Mouse (Mus musculus) MEL (cell line): ENCODE results near the gene Rinl. TPM values are rescaled to one million over a fixed set of nuclear protein-coding genes. Genes with fewer than 3 reads are reported as not detected.

Source experiments
- DNase-seq: peaks from one replicate; pipeline ENCODE4 v3.0.0; 2011; ENCODE audit warnings: low read depth, low spot score
- H3K27ac ChIP-seq: 2 replicates; pipeline ENCODE4 v1.5.1; 2012; ENCODE audit warnings: low read depth, mild to moderate bottlenecking, control low read depth, low read length, moderate library complexity; ENCODE audit not compliant: control insufficient read depth
- H3K27me3 ChIP-seq, 2 experiments: fragments of 150-350 bp in 1 of 2; sonication (generic) in 1 of 2; 2 replicates each; pipeline ENCODE4 v1.6.1; 2012; ENCODE audit warnings: low read length in 2 of 2, mild to moderate bottlenecking in 2 of 2, improper control_type of control experiment in 1 of 2, moderate library complexity in 1 of 2; ENCODE audit not compliant: insufficient read depth in 2 of 2, control insufficient read depth in 1 of 2
- H3K36me3 ChIP-seq, 2 experiments: 2 replicates each; pipeline ENCODE4 v1.6.1; 2012 to 2014; ENCODE audit warnings: low read length in 2 of 2, improper control_type of control experiment in 1 of 2, inconsistent platforms in 1 of 2, mild to moderate bottlenecking in 1 of 2; ENCODE audit not compliant: insufficient read depth in 2 of 2, control insufficient read depth in 1 of 2
- H3K4me1 ChIP-seq, 2 experiments: fragments of 150-350 bp in 1 of 2; sonication (generic) in 1 of 2; 2 replicates each; pipeline ENCODE4 v1.6.1; 2012; ENCODE audit warnings: low read length in 2 of 2, improper control_type of control experiment in 1 of 2, mild to moderate bottlenecking in 1 of 2; ENCODE audit not compliant: insufficient read depth in 2 of 2, control insufficient read depth in 1 of 2
- H3K4me3 ChIP-seq, 2 experiments: fragments of 150-350 bp in 1 of 2; sonication (generic) in 1 of 2; 2 replicates each; pipeline ENCODE4 v1.5.1; 2012; ENCODE audit warnings: low read depth in 2 of 2, low read length in 2 of 2, mild to moderate bottlenecking in 2 of 2, moderate library complexity in 2 of 2, control low read depth in 1 of 2, improper control_type of control experiment in 1 of 2; ENCODE audit not compliant: control insufficient read depth in 1 of 2, insufficient read depth in 1 of 2
- H3K79me2 ChIP-seq: 2 replicates; pipeline ENCODE4 v1.6.1; 2012; ENCODE audit warnings: mild to moderate bottlenecking, low read length, moderate library complexity; ENCODE audit not compliant: control insufficient read depth, poor library complexity, insufficient read depth
- H3K9ac ChIP-seq: 2 replicates; pipeline ENCODE4 v1.6.1; 2012; ENCODE audit warnings: low read depth, mild to moderate bottlenecking, control low read depth, low read length, moderate library complexity; ENCODE audit not compliant: control insufficient read depth, poor library complexity, severe bottlenecking
- H3K9me3 ChIP-seq: fragments of 150-350 bp; sonication (generic); replicated peaks from 2 replicates; pipeline ENCODE4 v1.6.1; 2012; ENCODE audit warnings: mild to moderate bottlenecking, low read length, improper control_type of control experiment, moderate library complexity; ENCODE audit not compliant: insufficient read depth
- BHLHE40 ChIP-seq: IDR thresholded peaks from 2 replicates; pipeline ENCODE4 v1.6.1; 2012; ENCODE audit warnings: low read depth, mild to moderate bottlenecking, inconsistent platforms, low read length, improper control_type of control experiment, borderline replicate concordance
- CHD1 ChIP-seq: IDR thresholded peaks from 2 replicates; pipeline ENCODE4 v1.6.1; 2012; ENCODE audit warnings: low read depth, mild to moderate bottlenecking, inconsistent platforms, low read length, improper control_type of control experiment
- CHD2 ChIP-seq: IDR thresholded peaks from 2 replicates; pipeline ENCODE4 v1.6.1; 2011; ENCODE audit warnings: low read length, improper control_type of control experiment
- CTCF ChIP-seq, 3 experiments: IDR thresholded peaks in 2 of 3; conservative IDR thresholded peaks in 1 of 3; 2 replicates each; pipeline ENCODE4 v1.5.1; 2011 to 2012; ENCODE audit warnings: low read length in 3 of 3, low read depth in 2 of 3, mild to moderate bottlenecking in 2 of 3, improper control_type of control experiment in 1 of 3, inconsistent platforms in 1 of 3, mixed read lengths in 1 of 3, moderate library complexity in 1 of 3; ENCODE audit not compliant: control insufficient read depth in 1 of 3, insufficient read depth in 1 of 3, poor library complexity in 1 of 3, severe bottlenecking in 1 of 3
- ELF1 ChIP-seq: IDR thresholded peaks from 2 replicates; pipeline ENCODE4 v1.6.1; 2014; ENCODE audit warnings: low read depth, mild to moderate bottlenecking, inconsistent platforms, low read length, improper control_type of control experiment, moderate library complexity
- EP300 ChIP-seq, 2 experiments: IDR thresholded peaks; 2 replicates each; pipeline ENCODE4 v1.6.1; 2011; ENCODE audit warnings: improper control_type of control experiment in 2 of 2, low read length in 2 of 2, low read depth in 1 of 2, mild to moderate bottlenecking in 1 of 2
- ETS1 ChIP-seq: IDR thresholded peaks from 2 replicates; pipeline ENCODE4 v1.6.1; 2012; ENCODE audit warnings: low read depth, mild to moderate bottlenecking, inconsistent platforms, low read length, improper control_type of control experiment, moderate library complexity
- GATA1 ChIP-seq: IDR thresholded peaks from 2 replicates; pipeline ENCODE4 v1.6.1; 2011; ENCODE audit warnings: low read depth, low read length, improper control_type of control experiment
- HCFC1 ChIP-seq: IDR thresholded peaks from 2 replicates; pipeline ENCODE4 v1.6.1; 2012; ENCODE audit warnings: low read depth, mild to moderate bottlenecking, inconsistent platforms, low read length, improper control_type of control experiment, moderate library complexity
- KAT2A ChIP-seq: conservative IDR thresholded peaks from 2 replicates; pipeline ENCODE4 v1.6.1; 2012; ENCODE audit warnings: low read depth, low read length, improper control_type of control experiment, inconsistent platforms
- MAFK ChIP-seq: IDR thresholded peaks from 2 replicates; pipeline ENCODE4 v1.6.1; 2011; ENCODE audit warnings: low read depth, mild to moderate bottlenecking, low read length, improper control_type of control experiment, borderline replicate concordance
- MAX ChIP-seq: IDR thresholded peaks from 2 replicates; pipeline ENCODE4 v1.6.1; 2011; ENCODE audit warnings: low read length, improper control_type of control experiment
- MAZ ChIP-seq: IDR thresholded peaks from 2 replicates; pipeline ENCODE4 v1.6.1; 2012; ENCODE audit warnings: low read depth, mild to moderate bottlenecking, inconsistent platforms, low read length, improper control_type of control experiment
- MEF2A ChIP-seq: IDR thresholded peaks from 2 replicates; pipeline ENCODE4 v1.6.1; 2014; ENCODE audit warnings: low read depth, mild to moderate bottlenecking, inconsistent platforms, low read length, improper control_type of control experiment; ENCODE audit not compliant: poor library complexity, insufficient replicate concordance, severe bottlenecking; ENCODE audit errors: extremely low read depth
- MXI1 ChIP-seq: IDR thresholded peaks from 2 replicates; pipeline ENCODE4 v1.6.1; 2011; ENCODE audit warnings: mild to moderate bottlenecking, low read depth, low read length, improper control_type of control experiment
- MYB ChIP-seq: IDR thresholded peaks from 2 replicates; pipeline ENCODE4 v1.6.1; 2011; ENCODE audit warnings: mild to moderate bottlenecking, low read depth, low read length, improper control_type of control experiment
- NELFE ChIP-seq: IDR thresholded peaks from 2 replicates; pipeline ENCODE4 v1.6.1; 2011; ENCODE audit warnings: low read depth, low read length, improper control_type of control experiment
- NRF1 ChIP-seq: IDR thresholded peaks from 2 replicates; pipeline ENCODE4 v1.6.1; 2014; ENCODE audit warnings: low read depth, mild to moderate bottlenecking, inconsistent platforms, low read length, improper control_type of control experiment, moderate library complexity; ENCODE audit not compliant: poor library complexity, insufficient read depth, severe bottlenecking
- POLR2A ChIP-seq, 2 experiments: IDR thresholded peaks; 2 replicates each; pipeline ENCODE4 v1.6.1; 2011 to 2012; ENCODE audit warnings: low read length in 2 of 2, mild to moderate bottlenecking in 2 of 2, control low read depth in 1 of 2, improper control_type of control experiment in 1 of 2, low read depth in 1 of 2, moderate library complexity in 1 of 2; ENCODE audit not compliant: control insufficient read depth in 1 of 2, insufficient read depth in 1 of 2, poor library complexity in 1 of 2
- POLR2AphosphoS2 ChIP-seq: IDR thresholded peaks from 2 replicates; pipeline ENCODE4 v1.6.1; 2011; ENCODE audit warnings: low read length, improper control_type of control experiment
- RAD21 ChIP-seq: IDR thresholded peaks from 2 replicates; pipeline ENCODE4 v1.6.1; 2011; ENCODE audit warnings: mild to moderate bottlenecking, low read depth, low read length, improper control_type of control experiment
- SIN3A ChIP-seq: IDR thresholded peaks from 2 replicates; pipeline ENCODE4 v1.6.1; 2012; ENCODE audit warnings: low read length, improper control_type of control experiment, inconsistent platforms
- TBP ChIP-seq: IDR thresholded peaks from 2 replicates; pipeline ENCODE4 v1.8.0; 2011; ENCODE audit warnings: low read depth, low read length, improper control_type of control experiment
- TCF12 ChIP-seq: IDR thresholded peaks from 2 replicates; pipeline ENCODE4 v1.6.1; 2014; ENCODE audit warnings: low read depth, mild to moderate bottlenecking, inconsistent platforms, low read length, improper control_type of control experiment, moderate library complexity
- UBTF ChIP-seq: IDR thresholded peaks from 2 replicates; pipeline ENCODE4 v1.6.1; 2012; ENCODE audit warnings: low read depth, mild to moderate bottlenecking, inconsistent platforms, low read length, improper control_type of control experiment, moderate library complexity, borderline replicate concordance; ENCODE audit not compliant: insufficient read depth
- USF1 ChIP-seq: IDR thresholded peaks from 2 replicates; pipeline ENCODE4 v1.6.1; 2014; ENCODE audit warnings: low read depth, mild to moderate bottlenecking, inconsistent platforms, low read length, improper control_type of control experiment, moderate library complexity
- USF2 ChIP-seq, 2 experiments: IDR thresholded peaks; 2 replicates each; pipeline ENCODE4 v1.6.1; 2011 to 2012; ENCODE audit warnings: improper control_type of control experiment in 2 of 2, low read length in 2 of 2, borderline replicate concordance in 1 of 2, inconsistent platforms in 1 of 2, low read depth in 1 of 2, mild to moderate bottlenecking in 1 of 2; ENCODE audit not compliant: insufficient read depth in 1 of 2
- ZC3H11A ChIP-seq: IDR thresholded peaks from 2 replicates; pipeline ENCODE4 v1.6.1; 2012; ENCODE audit warnings: low read depth, mild to moderate bottlenecking, inconsistent platforms, low read length, improper control_type of control experiment
- ZKSCAN1 ChIP-seq: IDR thresholded peaks from 2 replicates; pipeline ENCODE4 v1.6.1; 2012; ENCODE audit warnings: low read depth, mild to moderate bottlenecking, inconsistent platforms, low read length, improper control_type of control experiment, moderate library complexity
- ZNF384 ChIP-seq: IDR thresholded peaks from 2 replicates; pipeline ENCODE4 v1.6.1; 2012; ENCODE audit warnings: low read depth, mild to moderate bottlenecking, inconsistent platforms, low read length, improper control_type of control experiment
- polyA plus RNA-seq, 2 experiments: library from polyadenylated mRNA; stranded (reverse) in 1 of 2; unstranded in 1 of 2; fragments of >175 nt in 1 of 2; fragments of >200 nt in 1 of 2; gene quantifications; 2 replicates each; pipeline versions ENCODE4 v1.2.1 to v1.2.4; 2012; ENCODE audit warnings: low replicate concordance in 2 of 2, low read depth in 1 of 2; ENCODE audit not compliant: insufficient read length in 2 of 2, insufficient read depth in 1 of 2, missing spikeins in 1 of 2
- total RNA-seq: library from RNA; depleted of rRNA; stranded (reverse); fragments of 300-350 nt; gene quantifications from 2 replicates; pipeline ENCODE4 v1.2.3, GENCODE M21; 2012

Gene Rinl
- total and polyA plus RNA-seq, 3 experiments = 39.9 to 63.9 TPM; not detected in 1

DNA sequence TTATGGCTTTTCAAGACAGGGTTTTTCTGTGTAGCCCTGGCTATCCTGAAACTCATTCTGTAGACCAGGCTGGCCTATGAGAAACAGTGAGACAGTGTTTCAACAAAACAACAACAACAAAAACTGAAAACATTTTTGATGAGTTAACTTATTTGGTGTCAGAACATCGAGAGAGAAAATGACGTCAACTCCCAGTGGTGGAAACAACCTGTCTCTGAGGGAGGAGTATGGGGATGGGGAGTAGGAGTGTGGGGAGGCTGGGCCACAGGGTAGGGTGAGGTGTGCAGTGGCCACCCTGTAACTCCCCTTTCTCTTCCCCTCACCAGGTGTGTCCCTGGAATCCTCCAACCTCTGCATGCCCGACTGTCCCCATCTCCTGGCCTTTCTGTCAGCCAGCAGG lies 5.7 kb downstream of the Rinl start:
- Histone ChIP-seq H3K4me1 (peaks cover 0 to 7% of the 10 kb centered on the region in 2 experiments; a peak in 2 of 4 replicates), H3K27ac (no peak overlapping the region), H3K9ac (no peak overlapping the region), H3K4me3 (no peak overlapping the region), H3K9me3 (no peaks in the 10 kb centered on the region), H3K27me3 (no peaks in the 10 kb centered on the region), H3K36me3 (no peaks in the 10 kb centered on the region), H3K79me2 (peaks cover 9% of the 10 kb centered on the region; the same call in 1 of the 2 replicates)
- DNase-seq = peak; percentile 40
- TF ChIP-seq POLR2A (IDR thresholded peaks at IDR 0.05; ENCODE audit: control insufficient read depth in 1 of 2, insufficient read depth in 1 of 2, low read depth in 1 of 2, low read length in 2 of 2, poor library complexity in 1 of 2) = no peak
- TF ChIP-seq TBP = no peak
- TF ChIP-seq SIN3A = no peak
- no peak for TF ChIP-seq HCFC1
- no peak for TF ChIP-seq GATA1
- TF ChIP-seq ZC3H11A = no peak
- no peak for TF ChIP-seq RAD21
- TF ChIP-seq CTCF (IDR thresholded peaks at IDR 0.05 in 2 of 3, conservative IDR thresholded peaks at IDR 0.05 in 1 of 3; ENCODE audit: control insufficient read depth in 1 of 3, insufficient read depth in 1 of 3, low read depth in 2 of 3, low read length in 3 of 3, poor library complexity in 1 of 3, severe bottlenecking in 1 of 3) = no peak
- TF ChIP-seq CHD1 = no peak
- no peak for TF ChIP-seq BHLHE40
- no peak for TF ChIP-seq ZNF384

- Histone ChIP-seq H3K4me3 (peak overlapping the region; percentile 54 to 62), H3K27ac (peak overlapping the region; percentile 53), H3K9ac (peak overlapping the region; percentile 77), H3K36me3 (no peaks in the 10 kb centered on the region), H3K4me1 (peaks cover 0 to 7% of the 10 kb centered on the region in 2 experiments; a peak in 2 of 4 replicates), H3K9me3 (no peaks in the 10 kb centered on the region), H3K79me2 (peaks cover 9% of the 10 kb centered on the region; the same call in 1 of the 2 replicates), H3K27me3 (no peaks in the 10 kb centered on the region)
- TF ChIP-seq BHLHE40 (no peak), CHD2 (no peak), TBP (peak; percentile 48; the same call in 1 of the 2 replicates), ZKSCAN1 (no peak), MEF2A (no peak), POLR2A (IDR thresholded peaks at IDR 0.05; ENCODE audit: control insufficient read depth in 1 of 2, insufficient read depth in 1 of 2, low read depth in 1 of 2, low read length in 2 of 2, poor library complexity in 1 of 2) (peak in 1 of 2 experiments; percentile 72; a peak in 2 of 4 replicates), KAT2A (no peak), ELF1 (peak; percentile 67; the same call in 1 of the 2 replicates), MAZ (no peak), NRF1 (no peak), NELFE (peak; percentile 61), EP300 (IDR thresholded peaks at IDR 0.05; ENCODE audit: low read depth in 1 of 2, low read length in 2 of 2) (no peak), MYB (no peak), MAFK (no peak), UBTF (no peak), MXI1 (no peak; the same call in 1 of the 2 replicates), USF1 (no peak), USF2 (IDR thresholded peaks at IDR 0.05; ENCODE audit: borderline replicate concordance in 1 of 2, insufficient read depth in 1 of 2, low read depth in 1 of 2, low read length in 2 of 2) (no peak), MAX (no peak), POLR2AphosphoS2 (no peak; the same call in 1 of the 2 replicates), ETS1 (no peak), HCFC1 (peak; percentile 70), TCF12 (no peak)
- DNase-seq = peak; percentile 80
Measured at GRCm38 (mm10) chr7:28795832-28796231, 7.1 kb downstream of the Rinl start.
